Mouse (Mus musculus) forebrain, embryonic 16.5 days (tissue): Measurements from ENCODE around the gene Zfyve21. TPM values are rescaled to one million over a fixed set of nuclear protein-coding genes. Genes with fewer than 3 reads are reported as not detected.

Source experiments
- ATAC-seq: fragments of 200-750 bp; cut with Nextera tagmentation; 2 replicates; pipeline ENCODE4 v1.8.0; 2017; ENCODE audit warnings: mild to moderate bottlenecking, moderate library complexity
- H3K27ac ChIP-seq: fragments of 300-500 bp; sonication (generic); 2 replicates; pipeline ENCODE4 v1.5.1; 2014; ENCODE audit warnings: low read length, control low read depth
- H3K27me3 ChIP-seq: fragments of 300-500 bp; sonication (generic); replicated peaks from 2 replicates; pipeline ENCODE4 v1.6.1; 2014; ENCODE audit warnings: low read length; ENCODE audit not compliant: control insufficient read depth, insufficient read depth
- H3K36me3 ChIP-seq: fragments of 300-500 bp; sonication (generic); 2 replicates; pipeline ENCODE4 v1.6.1; 2014; ENCODE audit not compliant: control insufficient read depth, insufficient read depth
- H3K4me1 ChIP-seq: fragments of 300-500 bp; sonication (generic); replicated peaks from 2 replicates; pipeline ENCODE4 v1.6.1; 2014; ENCODE audit warnings: low read length; ENCODE audit not compliant: control insufficient read depth, insufficient read depth
- H3K4me2 ChIP-seq: fragments of 300-500 bp; sonication (generic); 2 replicates; pipeline ENCODE4 v1.6.1; 2014; ENCODE audit warnings: mild to moderate bottlenecking, low read length, control low read depth
- H3K4me3 ChIP-seq: fragments of 300-500 bp; sonication (generic); replicated peaks from 2 replicates; pipeline ENCODE4 v1.5.1; 2014; ENCODE audit warnings: mild to moderate bottlenecking, low read length, control low read depth
- H3K9ac ChIP-seq: fragments of 300-500 bp; sonication (generic); replicated peaks from 2 replicates; pipeline ENCODE4 v1.6.1; 2014; ENCODE audit warnings: low read depth, low read length, control low read depth
- H3K9me3 ChIP-seq: fragments of 300-500 bp; sonication (generic); 2 replicates; pipeline ENCODE4 v1.6.1; 2016; ENCODE audit warnings: low read length; ENCODE audit not compliant: control insufficient read depth
- WGBS: fragments of 180-500 bp; shearing (Covaris S2); extraction: QIAGEN DNeasy Blood & Tissue Kit; methylation state at CpG from one replicate; pipeline ENCODE4 v1.1.7; 2014; 5-methylcytosine and 5-hydroxymethylcytosine counted together
- polyA plus RNA-seq: library from polyadenylated mRNA; unstranded; fragments of >200 nt; fragmentation: Nextera tagmentation; extraction: Ambion mirVana; gene quantifications from 2 replicates; pipeline ENCODE4 v1.2.1, GENCODE M21; 2015

Zfyve21 gene
- polyA plus RNA-seq, 1 experiment from 2014 or later, result 37.6 TPM

DNA sequence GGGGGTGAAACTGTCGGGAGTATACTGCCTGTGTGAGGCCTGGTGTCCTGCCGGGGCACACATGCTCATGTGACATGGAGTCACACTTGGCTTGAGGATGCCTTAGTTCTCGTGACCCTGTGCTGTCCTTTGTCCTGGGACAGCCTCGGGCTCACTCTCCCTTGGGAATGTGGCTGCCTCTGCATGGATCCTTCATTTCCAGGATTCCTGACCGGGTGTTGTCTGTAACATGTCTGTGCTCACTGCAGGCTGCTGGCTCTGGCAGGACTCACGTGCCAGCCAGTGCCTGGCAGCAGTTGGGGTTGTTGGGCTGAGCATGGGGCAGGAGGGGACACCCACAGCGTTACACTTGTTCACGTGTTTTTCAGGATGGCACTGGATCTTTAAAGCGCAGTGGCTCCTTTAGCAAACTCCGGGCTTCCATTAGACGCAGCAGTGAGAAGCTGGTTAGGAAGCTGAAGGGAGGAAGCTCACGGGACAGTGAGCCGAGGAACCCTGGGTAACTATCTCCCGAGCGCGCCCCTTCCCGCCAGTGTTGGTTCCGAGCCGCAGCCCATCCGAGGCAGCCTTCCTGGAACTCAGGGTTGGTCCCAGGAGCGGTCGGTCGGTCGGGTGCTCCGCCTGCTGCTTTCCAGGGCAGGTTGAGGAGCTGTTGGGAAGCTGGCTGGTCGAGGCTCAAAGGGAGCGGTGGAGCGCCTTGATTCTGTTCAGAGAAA lies 18.6 kb upstream of the Zfyve21 start:
- peaks cover 18% of the 10 kb centered on the region for H3K36me3 ChIP-seq
- no peaks in the 10 kb centered on the region for H3K27me3 ChIP-seq
- H3K9me3 ChIP-seq, result no peaks in the 10 kb centered on the region
- no peak overlapping the region for H3K27ac ChIP-seq
- H3K4me2 ChIP-seq, result no peak overlapping the region
- ATAC-seq, result no peak
- WGBS, result 91% methylated on average over 28 of the region's 28 CpGs
- H3K4me3 ChIP-seq, result no peak overlapping the region
- peaks cover 8% of the 10 kb centered on the region for H3K4me1 ChIP-seq
- no peak overlapping the region for H3K9ac ChIP-seq

DNA sequence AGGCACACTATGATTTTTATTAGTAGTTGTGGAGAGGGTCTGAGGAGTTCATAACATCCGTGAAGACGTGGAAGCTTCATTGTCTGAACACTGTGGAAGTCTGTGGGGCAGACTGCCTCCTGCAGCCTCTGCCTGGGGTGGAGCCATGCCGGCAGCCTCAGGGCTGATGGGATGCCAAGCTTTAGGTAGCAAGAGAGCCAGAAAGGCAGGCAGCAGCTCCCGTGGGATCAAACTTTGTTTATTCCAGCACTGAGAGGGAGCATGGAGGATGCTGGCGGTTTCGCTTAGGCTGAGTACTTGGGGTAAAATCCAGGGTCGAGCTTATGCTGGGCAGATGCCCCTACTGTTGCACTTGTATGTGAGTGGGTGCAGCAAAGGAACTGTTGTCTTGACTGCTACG lies 16.7 kb upstream of the Zfyve21 start:
- Histone ChIP-seq H3K4me2 (no peak overlapping the region), H3K36me3 (peaks cover 11% of the 10 kb centered on the region), H3K9ac (no peak overlapping the region), H3K4me3 (no peak overlapping the region), H3K27ac (no peak overlapping the region), H3K27me3 (no peaks in the 10 kb centered on the region), H3K9me3 (no peaks in the 10 kb centered on the region), H3K4me1 (no peaks in the 10 kb centered on the region)
- 84% methylated on average over 8 of the region's 8 CpGs for WGBS
- no peak for ATAC-seq

DNA sequence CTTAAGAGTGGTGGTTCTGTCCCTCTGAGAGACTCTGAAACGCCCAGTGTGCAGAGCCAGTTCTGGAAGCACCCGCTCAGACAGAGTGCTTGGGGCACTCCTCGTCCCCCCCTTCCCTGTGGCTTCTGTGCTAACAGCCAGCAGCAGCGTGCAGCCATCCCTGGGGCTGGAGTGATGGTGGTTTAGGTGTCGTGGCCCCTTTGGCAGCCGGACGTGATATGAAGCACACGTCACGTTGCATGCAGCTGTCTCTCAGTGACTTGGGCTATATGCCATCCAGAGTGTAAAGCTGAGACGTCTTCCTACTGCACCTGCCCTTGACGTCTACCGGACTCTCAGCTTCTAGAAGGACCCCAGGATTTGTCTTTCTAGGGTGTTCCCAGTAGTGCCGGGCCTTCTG lies 15.5 kb upstream of the Zfyve21 start:
- WGBS, result 90% methylated on average over 13 of the region's 13 CpGs
- Histone ChIP-seq H3K9me3 (no peaks in the 10 kb centered on the region), H3K36me3 (peaks cover 9% of the 10 kb centered on the region)

DNA sequence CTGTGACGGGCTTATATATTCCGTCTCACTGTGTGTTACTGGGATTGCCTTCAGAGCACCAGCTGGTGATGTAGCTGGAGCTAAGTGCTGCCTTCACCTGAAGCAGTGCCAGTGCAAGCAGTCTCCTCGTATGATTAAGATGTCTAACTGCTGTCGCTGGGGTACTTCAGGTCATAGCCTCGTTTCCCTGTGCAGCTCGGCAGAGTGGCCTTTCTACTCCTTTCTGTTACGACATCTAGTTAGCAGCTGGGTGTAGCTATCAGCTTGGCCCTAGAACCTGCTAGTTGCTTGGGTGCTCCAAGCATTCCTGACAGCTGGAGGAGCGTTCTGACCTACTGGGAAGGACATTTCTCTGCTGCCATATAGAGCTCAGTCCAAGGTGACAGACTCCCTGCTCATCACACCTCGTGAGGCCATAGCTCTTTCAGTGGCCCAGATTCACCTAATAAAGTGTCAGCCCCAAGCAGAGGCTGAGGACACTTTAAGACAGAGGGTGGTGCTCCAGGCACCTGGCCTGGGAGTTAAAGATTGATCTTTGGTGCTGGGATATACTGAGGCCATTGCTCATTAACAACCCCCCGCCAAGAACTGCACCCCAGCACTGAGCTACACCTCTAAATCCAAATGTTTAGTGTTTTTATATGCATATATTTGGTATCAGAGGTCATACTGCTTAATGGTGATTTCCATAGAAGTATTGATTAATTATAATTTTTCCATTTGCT lies 13.3 kb upstream of the Zfyve21 start:
- ATAC-seq, result no peak
- Histone ChIP-seq H3K4me2 (no peak overlapping the region), H3K4me1 (no peaks in the 10 kb centered on the region), H3K9ac (no peak overlapping the region), H3K27me3 (no peaks in the 10 kb centered on the region), H3K36me3 (peaks cover 4% of the 10 kb centered on the region; the same call in 1 of the 2 replicates), H3K27ac (no peak overlapping the region), H3K9me3 (no peaks in the 10 kb centered on the region), H3K4me3 (no peak overlapping the region)
- 84% methylated on average over 10 of the region's 10 CpGs for WGBS

More for the DNA sequence above, 15.5 kb upstream of the Zfyve21 start:
- Histone ChIP-seq H3K4me1 (no peaks in the 10 kb centered on the region), H3K27me3 (no peaks in the 10 kb centered on the region), H3K4me2 (no peak overlapping the region), H3K27ac (no peak overlapping the region), H3K4me3 (no peak overlapping the region), H3K9ac (no peak overlapping the region)
- no peak for ATAC-seq

DNA sequence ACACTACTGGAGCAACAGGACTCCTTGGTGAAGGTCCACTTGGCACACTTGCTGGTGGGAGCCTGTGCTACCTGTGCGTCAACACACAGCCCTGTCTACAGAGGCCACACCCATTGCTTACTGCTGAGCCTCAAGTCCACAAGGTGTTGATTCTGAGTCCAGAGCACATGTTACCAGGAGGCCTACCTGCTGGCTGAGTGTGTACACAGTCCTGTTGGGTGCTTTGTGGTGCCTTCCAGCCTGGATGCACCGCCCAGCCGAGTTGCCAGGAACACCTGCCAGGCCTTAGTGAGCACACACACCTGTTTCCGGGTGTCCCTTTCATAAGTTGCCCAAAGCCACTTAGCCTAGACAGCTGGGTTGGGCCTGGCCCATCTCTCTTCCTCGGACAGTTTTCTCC lies 10.4 kb upstream of the Zfyve21 start:
- Histone ChIP-seq H3K4me2 (no peak overlapping the region), H3K9me3 (no peaks in the 10 kb centered on the region), H3K4me1 (no peaks in the 10 kb centered on the region), H3K27me3 (no peaks in the 10 kb centered on the region), H3K27ac (no peak overlapping the region), H3K36me3 (peaks cover 16% of the 10 kb centered on the region), H3K4me3 (no peak overlapping the region), H3K9ac (no peak overlapping the region)
- WGBS, result 88% methylated on average over 5 of the region's 5 CpGs
- no peak for ATAC-seq

DNA sequence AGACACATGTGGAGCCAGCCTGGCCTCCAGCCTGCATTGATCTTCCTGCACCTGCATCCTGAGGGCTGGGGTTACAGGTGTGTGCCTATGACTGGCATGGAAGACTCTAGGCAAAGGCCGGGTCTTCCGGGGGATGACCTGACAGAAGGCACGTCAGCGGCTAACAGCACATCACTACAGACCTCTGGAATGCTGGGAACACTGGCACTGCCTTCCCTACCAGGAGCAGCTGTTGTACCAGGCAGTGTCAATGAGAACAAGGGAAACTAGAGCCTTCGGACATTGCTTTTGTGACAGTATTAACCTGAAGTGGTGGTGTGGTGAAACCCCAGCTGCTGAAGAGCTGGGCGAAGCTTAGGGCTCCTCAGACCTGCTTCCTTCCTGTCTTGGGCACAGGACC lies 5.2 kb upstream of the Zfyve21 start:
- no peak for ATAC-seq
- 91% methylated on average over 6 of the region's 6 CpGs for WGBS
- H3K9me3 ChIP-seq, result no peaks in the 10 kb centered on the region
- peaks cover 15% of the 10 kb centered on the region for H3K36me3 ChIP-seq
- H3K27me3 ChIP-seq, result no peaks in the 10 kb centered on the region
- H3K27ac ChIP-seq, result no peak overlapping the region
- H3K4me2 ChIP-seq, result no peak overlapping the region
- no peak overlapping the region for H3K9ac ChIP-seq
- H3K4me3 ChIP-seq, result no peak overlapping the region
- H3K4me1 ChIP-seq, result peaks cover 18% of the 10 kb centered on the region

DNA sequence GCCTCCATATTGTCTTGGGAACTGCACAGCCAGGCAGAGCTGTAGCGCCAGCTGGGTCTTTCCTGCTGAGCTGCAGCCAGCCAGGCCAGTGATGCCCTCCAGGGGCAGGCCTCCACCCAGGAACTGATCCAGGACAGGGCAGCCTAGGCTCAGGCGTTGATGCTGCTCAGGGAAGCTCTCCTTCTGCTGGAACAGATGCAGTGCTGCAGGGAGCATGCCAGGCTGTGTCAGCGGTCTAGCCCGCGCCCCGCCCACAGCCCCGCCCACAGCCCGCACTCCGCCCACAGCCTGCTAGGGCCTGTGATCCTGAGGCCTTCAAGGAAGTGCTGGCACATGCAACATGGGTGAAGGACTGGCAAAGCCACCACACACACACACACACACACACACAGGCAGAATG lies 4.2 kb upstream of the Zfyve21 start:
- WGBS, result 1% methylated on average over 9 of the region's 9 CpGs
- Histone ChIP-seq H3K9me3 (no peaks in the 10 kb centered on the region), H3K27me3 (no peaks in the 10 kb centered on the region), H3K9ac (peak overlapping the region; percentile 40; the same call in 1 of the 2 replicates), H3K4me2 (no peak overlapping the region), H3K4me1 (peaks cover 22% of the 10 kb centered on the region), H3K4me3 (no peak overlapping the region), H3K36me3 (peaks cover 15% of the 10 kb centered on the region), H3K27ac (peak overlapping the region; percentile 26; the same call in 1 of the 2 replicates)
- peak; percentile 3; the same call in 1 of the 2 replicates for ATAC-seq

DNA sequence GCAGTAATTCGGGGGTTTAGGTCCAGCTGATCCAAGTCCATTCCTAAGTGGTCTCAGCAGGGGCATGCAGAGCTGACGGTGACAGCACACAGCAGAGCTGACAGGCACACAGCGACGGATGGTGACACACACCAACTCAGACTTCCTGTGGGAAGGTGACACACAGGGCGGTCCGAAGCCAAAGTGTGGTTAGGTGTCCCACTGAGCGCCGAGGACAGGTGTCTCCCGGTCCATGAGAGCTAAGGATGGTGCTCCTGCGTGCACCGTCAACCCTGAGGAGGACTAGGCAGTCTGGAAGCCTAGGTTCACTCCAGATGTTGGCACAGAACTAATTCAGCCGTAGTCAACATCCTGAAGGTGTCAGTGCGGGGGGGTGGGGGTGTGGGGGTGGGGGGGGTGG lies 1.9 kb upstream of the Zfyve21 start:
- no peak overlapping the region for H3K4me3 ChIP-seq
- no peak overlapping the region for H3K9ac ChIP-seq
- H3K36me3 ChIP-seq, result peaks cover 12% of the 10 kb centered on the region
- H3K9me3 ChIP-seq, result no peaks in the 10 kb centered on the region
- peaks cover 33% of the 10 kb centered on the region for H3K4me1 ChIP-seq
- H3K27ac ChIP-seq, result no peak overlapping the region
- no peaks in the 10 kb centered on the region for H3K27me3 ChIP-seq
- 88% methylated on average over 13 of the region's 13 CpGs for WGBS
- no peak overlapping the region for H3K4me2 ChIP-seq
- ATAC-seq, result no peak

DNA sequence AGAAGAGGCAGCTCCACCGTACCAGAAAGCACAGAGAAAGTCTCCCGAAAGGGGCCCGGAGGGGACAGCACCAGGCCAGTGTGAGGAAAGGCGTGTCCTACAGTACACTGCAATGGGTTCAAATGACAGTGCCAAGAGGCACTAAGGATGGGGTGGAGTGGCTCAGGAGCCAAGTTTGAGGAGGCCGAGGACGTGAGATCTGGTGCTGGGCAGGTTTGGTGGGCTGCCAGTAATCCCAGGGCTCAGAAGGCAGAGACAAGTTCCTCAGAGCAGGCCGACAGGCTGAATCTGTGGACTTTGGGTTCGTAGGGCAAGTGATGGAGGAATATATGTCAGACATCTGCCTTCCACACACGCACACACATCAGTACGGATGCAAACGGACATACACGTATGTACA lies 1.4 kb upstream of the Zfyve21 start:
- Histone ChIP-seq H3K4me1 (peaks cover 33% of the 10 kb centered on the region), H3K27me3 (no peaks in the 10 kb centered on the region), H3K27ac (no peak overlapping the region), H3K36me3 (peaks cover 9% of the 10 kb centered on the region), H3K4me2 (peak overlapping the region; percentile 86), H3K9me3 (no peaks in the 10 kb centered on the region), H3K9ac (no peak overlapping the region; the same call in 1 of the 2 replicates), H3K4me3 (no peak overlapping the region)
- no peak for ATAC-seq
- 68% methylated on average over 12 of the region's 12 CpGs for WGBS
